Mouse (Mus musculus): ENCODE data around the gene Tymp. TPM values are rescaled to one million over a fixed set of nuclear protein-coding genes. Genes with fewer than 3 reads are reported as not detected.

Tymp gene
- polyA plus RNA-seq, 1 experiment from 2014 or later: 0.75 TPM

DNA sequence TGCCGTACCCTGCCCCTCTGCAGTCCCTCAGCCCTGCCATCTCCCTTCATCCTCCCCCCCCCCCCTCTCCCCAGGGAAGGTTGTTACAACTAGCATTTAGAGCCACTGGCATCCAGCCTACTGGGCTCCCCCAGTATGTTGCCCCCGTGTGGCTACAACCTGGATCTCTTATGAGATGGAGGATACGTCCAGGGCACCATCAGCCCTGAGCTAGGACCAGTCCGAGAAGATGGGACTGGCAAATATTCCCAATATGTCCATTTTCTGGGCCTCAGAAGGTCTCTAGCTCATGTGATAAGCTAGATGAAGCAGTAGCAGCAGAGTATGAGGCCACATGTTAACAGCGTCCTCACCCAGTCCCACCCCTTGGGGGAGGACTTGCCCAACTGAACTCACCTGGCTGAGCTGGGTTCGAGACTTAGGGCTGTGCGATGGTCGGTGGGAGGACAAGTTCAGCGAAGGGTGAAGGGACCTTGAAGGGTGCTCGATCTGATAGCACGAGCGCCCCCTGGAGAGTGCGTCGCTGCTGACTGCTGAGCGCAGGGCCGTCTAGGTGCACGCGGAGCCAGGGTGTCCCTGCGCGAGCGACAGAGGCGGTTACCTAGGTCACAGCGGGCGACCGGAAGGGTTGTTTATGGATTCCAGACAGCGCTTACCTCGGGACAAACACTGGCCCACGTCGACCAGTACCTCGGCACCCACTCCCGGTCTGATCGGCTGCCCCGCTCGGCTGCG lies 3.6 kb downstream of the Tymp start:
- 1% methylated on average over 35 of the region's 35 CpGs for WGBS (ENCODE audit: insufficient replicate concordance)

DNA sequence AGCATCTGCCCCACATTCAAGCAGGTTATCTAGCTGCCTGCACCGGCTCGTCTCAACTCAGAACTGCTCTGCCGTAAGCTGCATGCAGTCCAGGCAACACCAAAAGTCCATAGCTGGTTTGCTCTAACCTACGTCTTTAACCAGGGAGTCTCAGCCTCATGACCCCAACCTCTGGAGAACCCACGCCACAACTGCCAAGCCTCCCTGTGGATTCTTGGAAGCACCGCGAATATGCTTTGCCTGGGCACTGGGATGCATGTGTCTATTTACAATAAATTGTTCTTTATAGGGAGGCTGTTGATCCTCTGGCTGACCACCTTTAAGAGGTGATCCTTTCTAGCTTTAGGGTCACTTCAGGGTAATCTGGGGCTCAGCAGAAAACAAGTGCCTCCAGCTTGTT lies 4.3 kb downstream of the Tymp start:
- H3K4me3 ChIP-seq: peak overlapping the region; percentile 76
- no peak for ATAC-seq
- no peaks in the 10 kb centered on the region for H3K9me3 ChIP-seq (replicated peaks)
- H3K36me3 ChIP-seq: peaks cover 54% of the 10 kb centered on the region
- peak overlapping the region; percentile 90; the same call in 1 of the 2 replicates for H3K27ac ChIP-seq
- H3K27me3 ChIP-seq (replicated peaks): peaks cover 18% of the 10 kb centered on the region
- H3K9ac ChIP-seq: peak overlapping the region; percentile 81; the same call in 1 of the 2 replicates
- WGBS (ENCODE audit: insufficient replicate concordance): 81% methylated on average over 7 of the region's 7 CpGs
- peaks cover 37% of the 10 kb centered on the region for H3K4me1 ChIP-seq
- H3K4me2 ChIP-seq: peak overlapping the region; percentile 96

More for the DNA sequence above, 3.6 kb downstream of the Tymp start:
- peak; percentile 85 for ATAC-seq
- peak overlapping the region; percentile 81 for H3K9ac ChIP-seq
- H3K4me2 ChIP-seq: peak overlapping the region; percentile 96
- no peaks in the 10 kb centered on the region for H3K9me3 ChIP-seq (replicated peaks)
- H3K4me3 ChIP-seq: peak overlapping the region; percentile 76
- peak overlapping the region; percentile 90 for H3K27ac ChIP-seq
- peaks cover 48% of the 10 kb centered on the region for H3K36me3 ChIP-seq
- peaks cover 41% of the 10 kb centered on the region for H3K4me1 ChIP-seq
- peaks cover 25% of the 10 kb centered on the region for H3K27me3 ChIP-seq (replicated peaks)

DNA sequence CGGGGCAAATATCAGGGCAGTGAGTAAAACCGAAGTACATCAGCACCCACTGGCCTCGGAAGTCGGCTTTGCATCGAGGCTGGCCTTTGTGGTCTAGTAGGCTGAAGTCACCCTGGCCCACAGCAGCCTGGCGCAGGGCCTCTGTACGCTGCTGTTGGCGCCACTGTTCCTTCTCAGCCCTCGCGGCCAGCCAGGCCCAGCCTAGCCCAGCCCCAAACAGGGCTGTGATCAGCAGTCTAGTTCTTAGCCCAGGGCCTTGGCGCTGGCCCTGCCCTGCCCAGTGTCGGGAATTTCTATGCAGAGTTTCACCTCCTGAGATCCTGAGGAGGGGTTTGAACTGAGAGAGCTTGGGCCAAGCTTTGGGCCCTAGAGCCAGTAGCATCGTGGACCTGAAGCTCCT lies 4.8 kb downstream of the Tymp start:
- H3K36me3 ChIP-seq: peaks cover 59% of the 10 kb centered on the region
- 0 out of 2 replicates have a peak overlapping the region, but pooled peaks have one; percentile 81 for H3K9ac ChIP-seq
- H3K9me3 ChIP-seq (replicated peaks): no peaks in the 10 kb centered on the region
- 85% methylated on average over 13 of the region's 13 CpGs for WGBS (ENCODE audit: insufficient replicate concordance)
- H3K4me2 ChIP-seq: peak overlapping the region; percentile 96
- no peak for ATAC-seq
- 0 out of 2 replicates have a peak overlapping the region, but pooled peaks have one; percentile 28 for H3K27ac ChIP-seq
- peaks cover 13% of the 10 kb centered on the region for H3K27me3 ChIP-seq (replicated peaks)
- H3K4me1 ChIP-seq: peaks cover 36% of the 10 kb centered on the region
- H3K4me3 ChIP-seq: no peak overlapping the region

DNA sequence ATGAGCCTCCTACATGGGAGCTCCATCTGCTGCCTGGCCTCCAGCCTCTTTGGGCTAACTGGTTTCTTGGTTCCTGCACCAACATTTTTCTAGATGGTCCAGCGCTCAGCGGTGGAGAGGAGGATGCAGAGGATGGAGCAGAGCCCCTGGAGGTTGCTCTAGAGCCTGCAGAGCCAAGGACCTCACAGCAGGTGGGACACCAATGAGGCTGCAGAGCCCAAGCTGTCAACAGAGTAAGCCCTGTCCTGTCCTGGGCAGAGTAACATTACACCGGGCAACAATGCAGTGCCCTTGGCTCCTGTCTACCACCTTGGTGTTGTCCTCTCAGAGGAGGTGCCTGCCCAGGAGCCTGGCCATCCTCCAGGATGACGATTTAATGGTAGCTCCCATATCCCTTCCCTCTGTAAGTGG lies 11.7 kb downstream of the Tymp start:
- WGBS (ENCODE audit: insufficient replicate concordance): 91% methylated on average over 4 of the region's 4 CpGs

DNA sequence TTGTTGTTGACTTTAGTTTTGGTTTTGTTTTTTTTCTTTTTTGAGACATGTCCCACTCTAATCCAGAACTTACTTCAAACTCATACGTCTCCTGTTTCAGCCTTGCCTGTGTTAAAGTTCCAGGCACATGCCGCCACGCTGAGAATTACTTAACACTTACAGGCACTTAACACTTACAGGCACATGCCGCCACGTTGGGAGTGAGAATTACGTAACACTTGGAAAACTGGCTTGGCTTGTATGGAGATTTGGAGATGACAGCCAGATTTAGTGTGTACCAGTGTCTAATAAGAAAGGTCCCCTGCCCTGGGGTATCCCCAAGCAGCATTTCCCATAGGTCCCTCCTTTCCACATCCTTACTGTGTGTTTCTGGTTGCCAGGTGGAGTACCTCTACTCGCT lies 13.8 kb downstream of the Tymp start:
- no peak overlapping the region for H3K4me2 ChIP-seq
- H3K9ac ChIP-seq: no peak overlapping the region
- H3K27me3 ChIP-seq (replicated peaks): no peaks in the 10 kb centered on the region
- H3K9me3 ChIP-seq (replicated peaks): no peaks in the 10 kb centered on the region
- WGBS (ENCODE audit: insufficient replicate concordance): 90% methylated on average over 7 of the region's 7 CpGs
- ATAC-seq: no peak
- H3K4me3 ChIP-seq: no peak overlapping the region
- H3K27ac ChIP-seq: no peak overlapping the region
- H3K4me1 ChIP-seq: peaks cover 19% of the 10 kb centered on the region
- H3K36me3 ChIP-seq: peaks cover 98% of the 10 kb centered on the region

More for the DNA sequence above, 11.7 kb downstream of the Tymp start:
- no peaks in the 10 kb centered on the region for H3K4me1 ChIP-seq
- H3K4me2 ChIP-seq: no peak overlapping the region
- H3K4me3 ChIP-seq: no peak overlapping the region
- ATAC-seq: no peak
- no peak overlapping the region for H3K9ac ChIP-seq
- H3K27me3 ChIP-seq (replicated peaks): no peaks in the 10 kb centered on the region
- H3K27ac ChIP-seq: no peak overlapping the region
- no peaks in the 10 kb centered on the region for H3K9me3 ChIP-seq (replicated peaks)
- peaks cover 100% of the 10 kb centered on the region for H3K36me3 ChIP-seq

DNA sequence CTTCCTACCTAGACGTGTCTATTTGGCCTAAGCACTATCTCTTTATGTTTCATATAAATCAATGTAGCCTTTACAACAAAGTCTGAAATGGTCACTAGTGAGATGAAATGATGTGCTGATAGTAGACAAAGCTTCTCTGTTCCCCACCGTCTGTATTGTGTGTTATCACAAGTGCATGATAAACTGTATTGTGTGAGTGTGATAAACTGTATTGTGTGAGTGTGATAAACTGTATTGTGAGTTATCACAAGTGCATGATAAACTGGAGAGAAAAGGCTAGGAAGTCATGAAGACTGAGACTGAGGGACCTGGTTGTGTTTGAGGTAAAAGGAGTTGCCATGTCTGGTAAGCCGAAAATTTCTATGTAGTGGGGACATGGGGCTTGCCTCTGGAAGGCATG lies 18.1 kb downstream of the Tymp start:
- H3K9me3 ChIP-seq (replicated peaks): no peaks in the 10 kb centered on the region
- H3K36me3 ChIP-seq: peaks cover 61% of the 10 kb centered on the region
- H3K4me1 ChIP-seq: peaks cover 44% of the 10 kb centered on the region
- WGBS (ENCODE audit: insufficient replicate concordance): 31% methylated on average over 3 of the region's 3 CpGs
- no peak overlapping the region; the same call in 1 of the 2 replicates for H3K9ac ChIP-seq
- no peak overlapping the region for H3K27ac ChIP-seq
- H3K4me3 ChIP-seq: no peak overlapping the region
- ATAC-seq: no peak
- H3K4me2 ChIP-seq: 0 out of 2 replicates have a peak overlapping the region, but pooled peaks have one; percentile 7
- no peaks in the 10 kb centered on the region for H3K27me3 ChIP-seq (replicated peaks)

DNA sequence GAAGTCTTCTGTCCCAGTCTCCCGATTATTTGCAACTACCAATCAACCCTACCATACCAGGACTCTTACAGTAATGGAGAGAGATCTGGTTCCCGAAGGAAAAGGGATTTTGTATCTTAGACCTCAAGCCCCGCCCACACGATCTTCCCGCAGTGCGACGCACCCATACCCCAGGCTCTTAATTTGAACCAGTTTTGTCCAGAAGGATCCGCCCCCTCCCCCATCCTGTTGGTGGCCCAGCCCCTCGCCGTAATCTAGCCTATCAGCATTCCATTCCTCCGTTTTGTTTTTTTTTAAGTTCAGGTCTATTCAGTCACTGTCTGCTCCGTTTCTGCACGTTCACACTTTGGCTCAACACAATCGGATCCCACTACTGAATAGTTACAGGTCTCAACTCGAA lies 20.5 kb downstream of the Tymp start:
- ATAC-seq: peak; percentile 63
- peaks cover 61% of the 10 kb centered on the region for H3K36me3 ChIP-seq
- H3K4me1 ChIP-seq: peaks cover 46% of the 10 kb centered on the region

DNA sequence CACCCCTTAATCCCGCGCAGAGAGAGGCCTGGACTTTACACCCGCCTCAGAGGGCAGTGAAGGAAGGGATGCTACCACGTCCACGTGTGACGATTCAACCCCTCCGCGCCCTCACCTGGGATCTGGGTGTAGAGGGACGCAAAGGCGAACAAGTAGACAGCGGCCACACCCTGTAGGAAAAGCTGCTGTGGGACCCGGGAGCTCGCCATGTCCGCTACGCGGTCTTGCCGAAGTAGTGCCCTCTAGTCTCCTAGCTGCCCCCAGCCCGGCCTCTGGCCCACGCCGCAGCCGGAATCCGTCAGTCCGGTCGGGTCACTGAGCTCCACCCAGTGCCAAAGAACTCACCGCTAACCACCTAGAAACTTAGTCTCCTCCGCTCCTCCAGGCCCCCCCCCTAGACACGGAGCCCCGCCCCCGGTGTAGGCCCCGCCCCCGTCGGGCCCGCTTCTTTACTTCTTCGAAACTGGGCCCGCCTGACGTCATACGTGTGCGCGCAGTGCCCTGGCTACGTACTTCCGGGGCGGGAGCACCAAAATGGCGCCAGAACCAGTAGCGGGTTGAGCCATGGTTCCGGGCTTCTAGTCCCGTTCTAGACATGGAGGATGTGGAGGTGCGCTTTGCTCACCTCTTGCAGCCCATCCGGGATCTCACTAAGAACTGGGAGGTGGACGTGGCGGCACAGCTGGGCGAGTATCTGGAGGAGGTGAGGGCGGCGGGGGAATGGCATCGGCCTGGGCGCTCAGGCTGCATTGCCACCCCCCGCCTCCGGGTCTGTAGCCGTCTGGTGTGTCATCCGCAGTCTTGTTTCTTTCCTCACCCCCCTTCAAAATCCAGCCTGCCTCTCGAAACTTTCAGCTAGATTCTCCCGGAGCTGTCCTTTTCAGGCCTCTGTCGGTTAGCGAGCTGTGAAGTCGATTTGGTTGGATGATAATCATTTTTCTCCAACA lies 21.3 kb downstream of the Tymp start, which contains the start of the genes Lmf2 and Ncaph2:
TSS of gene Lmf2 (minus strand) at position 419 of the 947 bp plus-strand sequence.
TSS of gene Ncaph2 (plus strand) at position 479 of the 947 bp plus-strand sequence.
- peak within 1 kb of the TSS; percentile 92 for H3K4me2 ChIP-seq
- no peaks in the 10 kb centered on the region for H3K27me3 ChIP-seq (replicated peaks)
- H3K9me3 ChIP-seq (replicated peaks): no peaks in the 10 kb centered on the region
- H3K4me3 ChIP-seq: peak within 1 kb of the TSS; percentile 80
- H3K4me1 ChIP-seq: peaks cover 46% of the 10 kb centered on the region
- peak within 1 kb of the TSS; percentile 91 for H3K9ac ChIP-seq
- H3K36me3 ChIP-seq: peaks cover 61% of the 10 kb centered on the region
- ATAC-seq: peak; percentile 88
- H3K27ac ChIP-seq: peak within 1 kb of the TSS; percentile 86
- under 1% methylated on average over 64 of the region's 64 CpGs for WGBS (ENCODE audit: insufficient replicate concordance)

More for the DNA sequence above, 20.5 kb downstream of the Tymp start:
- peak overlapping the region; percentile 86 for H3K27ac ChIP-seq
- H3K4me2 ChIP-seq: peak overlapping the region; percentile 92
- peak overlapping the region; percentile 80 for H3K4me3 ChIP-seq
- H3K9ac ChIP-seq: peak overlapping the region; percentile 91
- WGBS (ENCODE audit: insufficient replicate concordance): under 1% methylated on average over 15 of the region's 15 CpGs
- H3K9me3 ChIP-seq (replicated peaks): no peaks in the 10 kb centered on the region
- no peaks in the 10 kb centered on the region for H3K27me3 ChIP-seq (replicated peaks)

DNA sequence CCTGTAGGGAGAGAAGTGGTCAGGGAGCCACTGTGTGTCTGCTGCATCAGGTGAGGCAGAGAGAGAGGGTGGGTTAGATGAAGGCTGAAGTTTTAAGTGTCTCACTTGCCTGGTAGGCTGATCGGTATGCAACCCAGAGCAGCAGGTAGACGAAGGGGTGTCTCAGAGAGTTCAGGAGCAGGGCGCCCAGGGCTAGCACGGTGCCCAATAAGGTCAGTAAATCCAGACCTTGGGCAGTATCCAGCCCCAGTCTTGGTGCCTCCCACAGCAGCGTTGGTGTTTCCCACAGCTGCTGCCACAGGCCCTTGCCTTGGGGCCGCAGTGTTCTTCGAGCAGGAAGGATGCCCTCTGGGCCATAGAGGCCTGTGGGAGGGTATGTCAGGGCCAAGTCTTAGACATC lies 22.4 kb downstream of the Tymp start:
- H3K9ac ChIP-seq: peak overlapping the region; percentile 91
- 69% methylated on average over 7 of the region's 7 CpGs for WGBS (ENCODE audit: insufficient replicate concordance)
- no peaks in the 10 kb centered on the region for H3K27me3 ChIP-seq (replicated peaks)
- peaks cover 60% of the 10 kb centered on the region for H3K36me3 ChIP-seq
- H3K9me3 ChIP-seq (replicated peaks): no peaks in the 10 kb centered on the region
- ATAC-seq: no peak
- peaks cover 41% of the 10 kb centered on the region for H3K4me1 ChIP-seq
- peak overlapping the region; percentile 80 for H3K4me3 ChIP-seq
- peak overlapping the region; percentile 92 for H3K4me2 ChIP-seq
- H3K27ac ChIP-seq: peak overlapping the region; percentile 84; the same call in 1 of the 2 replicates

DNA sequence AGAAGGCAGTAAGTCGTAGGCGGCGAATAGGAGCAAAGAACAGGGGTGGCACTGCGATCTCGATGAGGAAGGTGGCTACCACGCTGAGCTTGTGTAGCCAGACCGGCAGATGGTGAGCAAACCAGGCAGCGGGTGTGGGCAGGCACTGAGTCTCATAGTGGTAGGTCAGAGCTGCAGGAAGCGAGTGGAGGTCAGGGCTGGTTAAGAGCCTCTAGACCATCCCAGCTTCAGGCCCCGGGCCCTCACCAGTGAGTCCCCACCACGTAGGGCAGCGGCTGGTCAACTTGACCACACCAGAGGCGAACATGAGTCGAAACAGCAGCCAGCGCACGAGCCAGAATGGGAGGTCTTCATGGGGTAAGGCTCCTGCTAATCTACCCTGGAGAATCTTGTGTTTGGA lies 23.0 kb downstream of the Tymp start:
- Histone ChIP-seq H3K4me3 (peak overlapping the region; percentile 80), H3K27ac (no peak overlapping the region), H3K9ac (peak overlapping the region; percentile 91), H3K36me3 (peaks cover 56% of the 10 kb centered on the region), H3K4me2 (peak overlapping the region; percentile 92), H3K4me1 (peaks cover 34% of the 10 kb centered on the region), H3K9me3 (replicated peaks) (no peaks in the 10 kb centered on the region), H3K27me3 (replicated peaks) (no peaks in the 10 kb centered on the region)
- WGBS (ENCODE audit: insufficient replicate concordance): 93% methylated on average over 16 of the region's 16 CpGs
- ATAC-seq: no peak

DNA sequence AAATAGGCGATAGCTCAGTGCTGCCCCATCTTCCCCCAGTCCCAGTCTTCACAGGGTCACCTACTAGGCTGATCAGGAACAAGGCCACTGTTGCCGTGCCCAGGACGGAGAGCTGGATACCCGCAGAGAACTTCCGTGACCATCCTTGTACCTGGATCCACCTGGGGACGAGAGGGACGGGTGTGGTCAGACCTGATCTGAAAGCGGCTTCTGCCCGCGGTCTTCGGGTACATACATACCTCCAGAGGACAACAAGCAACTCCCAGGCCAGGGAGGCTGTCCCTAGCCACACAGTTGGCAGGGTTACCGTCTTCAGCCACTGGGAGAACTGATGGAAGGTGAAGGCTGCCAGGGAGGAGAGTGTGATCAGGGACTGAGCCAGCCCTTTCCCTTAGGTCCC lies 24.0 kb downstream of the Tymp start:
- H3K36me3 ChIP-seq: peaks cover 47% of the 10 kb centered on the region
- no peaks in the 10 kb centered on the region for H3K27me3 ChIP-seq (replicated peaks)
- no peak overlapping the region for H3K4me3 ChIP-seq
- no peak for ATAC-seq
- peaks cover 24% of the 10 kb centered on the region for H3K4me1 ChIP-seq
- no peak overlapping the region for H3K27ac ChIP-seq
- no peaks in the 10 kb centered on the region for H3K9me3 ChIP-seq (replicated peaks)
- H3K9ac ChIP-seq: no peak overlapping the region
- no peak overlapping the region for H3K4me2 ChIP-seq
- 91% methylated on average over 12 of the region's 12 CpGs for WGBS (ENCODE audit: insufficient replicate concordance)

Data from liver, embryonic 12.5 days (tissue).